Mouse (Mus musculus) limb, embryonic 14.5 days (tissue): ENCODE data around the gene Arid2. TPM values are rescaled to one million over a fixed set of nuclear protein-coding genes. Genes with fewer than 3 reads are reported as not detected.

Source experiments
- ATAC-seq: fragments of 200-750 bp; cut with Nextera tagmentation; 2 replicates; pipeline ENCODE4 v1.8.0; 2017; ENCODE audit warnings: low read depth, moderate number of reproducible peaks, moderate TSS enrichment; ENCODE audit not compliant: low FRiP score
- DNase-seq: peaks from one replicate; pipeline ENCODE4 v3.0.0-alpha.2; 2015; ENCODE audit warnings: low spot score
- H3K27ac ChIP-seq: fragments of 300-500 bp; sonication (generic); replicated peaks from 2 replicates; pipeline ENCODE4 v1.5.1; 2014; ENCODE audit warnings: low read depth, mild to moderate bottlenecking, low read length, moderate library complexity, mixed read lengths
- H3K27me3 ChIP-seq: fragments of 300-500 bp; sonication (generic); 2 replicates; pipeline ENCODE4 v1.6.1; 2014; ENCODE audit warnings: low read length, mixed read lengths; ENCODE audit not compliant: control insufficient read depth, insufficient read depth
- H3K36me3 ChIP-seq: fragments of 300-500 bp; sonication (generic); 2 replicates; pipeline ENCODE4 v1.6.1; 2014; ENCODE audit warnings: mild to moderate bottlenecking, low read length, moderate library complexity, mixed read lengths; ENCODE audit not compliant: control insufficient read depth, insufficient read depth
- H3K4me1 ChIP-seq: fragments of 300-500 bp; sonication (generic); 2 replicates; pipeline ENCODE4 v1.6.1; 2014; ENCODE audit warnings: antibody characterized with exemption, low read length, mixed read lengths; ENCODE audit not compliant: control insufficient read depth, insufficient read depth
- H3K4me2 ChIP-seq: fragments of 300-500 bp; sonication (generic); replicated peaks from 2 replicates; pipeline ENCODE4 v1.6.1; 2014; ENCODE audit warnings: low read depth, mild to moderate bottlenecking, low read length, moderate library complexity; ENCODE audit not compliant: severe bottlenecking
- H3K4me3 ChIP-seq: fragments of 300-500 bp; sonication (generic); replicated peaks from 2 replicates; pipeline ENCODE4 v1.5.1; 2014; ENCODE audit warnings: low read length
- H3K9ac ChIP-seq: fragments of 300-500 bp; sonication (generic); 2 replicates; pipeline ENCODE4 v1.6.1; 2014; ENCODE audit warnings: mild to moderate bottlenecking, low read depth, low read length, moderate library complexity; ENCODE audit not compliant: severe bottlenecking
- H3K9me3 ChIP-seq: fragments of 300-500 bp; sonication (generic); 2 replicates; pipeline ENCODE4 v1.6.1; 2016; ENCODE audit warnings: low read length; ENCODE audit not compliant: control insufficient read depth
- POLR2A ChIP-seq: fragments of 200-500 bp; IDR thresholded peaks from 2 replicates; pipeline ENCODE4 v1.8.0; 2012; ENCODE audit warnings: inconsistent platforms, mild to moderate bottlenecking, moderate library complexity, borderline replicate concordance; ENCODE audit not compliant: insufficient read depth, insufficient read length; ENCODE audit errors: extremely low read depth
- WGBS: fragments of 180-500 bp; shearing (Covaris S2); extraction: QIAGEN DNeasy Blood & Tissue Kit; methylation state at CpG from one replicate; pipeline ENCODE4 v1.1.7; 2014; 5-methylcytosine and 5-hydroxymethylcytosine counted together
- polyA plus RNA-seq, 2 experiments: library from polyadenylated mRNA; depleted of rRNA in 1 of 2; stranded (reverse) in 1 of 2; unstranded in 1 of 2; fragments of >200 nt; fragmentation: Nextera tagmentation in 1 of 2; extraction: Ambion mirVana in 1 of 2; gene quantifications; 2 replicates each; pipeline versions ENCODE4 v1.2.1 to v1.2.3; 2012 to 2014

The Arid2 gene
- polyA plus RNA-seq, 2 experiments = 28.7 to 30.9 TPM

DNA sequence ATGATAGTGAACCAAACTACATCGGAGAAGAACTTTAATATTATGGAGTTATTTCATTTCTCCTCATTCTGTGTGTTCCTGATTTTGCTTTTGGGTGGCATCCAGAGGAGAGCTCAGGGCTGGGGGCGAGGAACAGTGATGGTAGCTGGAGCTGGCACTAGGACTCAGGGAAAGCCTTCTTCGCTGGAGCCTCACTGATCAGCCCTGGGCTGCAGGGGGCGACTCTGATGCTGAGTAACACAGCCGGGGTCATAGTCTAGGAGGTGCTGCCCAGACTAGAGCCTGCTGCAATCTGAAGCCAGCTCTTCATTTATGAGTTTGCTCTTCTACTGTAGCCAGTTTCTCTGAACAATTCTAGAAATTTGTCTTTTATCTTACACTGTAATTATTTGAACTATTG lies 85.8 kb downstream of the Arid2 start:
- peaks cover 81% of the 10 kb centered on the region for H3K36me3 ChIP-seq
- no peak overlapping the region for H3K4me2 ChIP-seq
- no peak for TF ChIP-seq POLR2A
- no peak overlapping the region for H3K9ac ChIP-seq
- no peak overlapping the region for H3K4me3 ChIP-seq
- no peak overlapping the region for H3K27ac ChIP-seq
- WGBS = 85% methylated on average over 5 of the region's 5 CpGs
- H3K27me3 ChIP-seq = no peaks in the 10 kb centered on the region
- no peaks in the 10 kb centered on the region for H3K9me3 ChIP-seq
- DNase-seq = no peak
- ATAC-seq = no peak
- H3K4me1 ChIP-seq = peaks cover 6% of the 10 kb centered on the region

DNA sequence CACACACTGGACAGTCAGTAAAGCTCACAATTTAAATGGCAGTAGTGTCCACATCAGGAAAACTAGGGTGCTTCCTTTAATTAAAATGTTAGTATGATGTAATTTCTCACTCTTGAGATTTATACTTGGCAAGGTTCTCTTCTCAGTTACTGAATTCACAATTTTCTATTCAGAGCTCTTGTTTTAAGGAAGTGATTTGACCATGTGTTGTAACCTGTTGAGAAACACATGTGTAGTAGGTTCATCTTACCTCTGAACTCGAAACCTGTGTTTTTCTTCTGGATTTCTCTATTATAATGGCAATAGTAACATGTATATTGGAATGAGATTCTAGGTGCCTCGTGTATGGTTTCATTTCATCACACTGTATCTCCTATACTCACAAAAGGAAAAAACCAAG lies 88.9 kb downstream of the Arid2 start:
- Histone ChIP-seq H3K4me1 (peaks cover 6% of the 10 kb centered on the region), H3K36me3 (peaks cover 73% of the 10 kb centered on the region)
- WGBS = 95% methylated on average over 2 of the region's 2 CpGs

DNA sequence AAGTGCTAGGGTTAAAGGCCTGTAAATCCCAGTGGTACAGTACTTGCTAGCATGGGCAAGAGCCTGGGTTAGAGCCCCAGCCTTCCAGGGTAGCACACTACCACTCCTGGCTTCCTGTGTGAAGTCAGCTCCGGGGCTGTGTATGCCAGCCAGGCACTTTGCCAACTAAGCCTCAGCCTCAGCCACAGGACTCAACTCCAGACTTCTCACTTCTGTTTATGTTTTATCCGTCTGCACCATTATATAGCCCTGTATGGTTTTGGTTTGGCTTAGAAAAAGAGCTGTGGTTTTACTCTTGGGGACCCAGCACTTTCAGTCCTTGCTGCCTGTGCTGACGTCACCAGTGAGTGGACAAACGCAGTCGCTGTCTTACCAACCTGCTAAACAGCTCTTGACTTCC lies 89.9 kb downstream of the Arid2 start:
- ATAC-seq = no peak
- Histone ChIP-seq H3K4me1 (peaks cover 6% of the 10 kb centered on the region), H3K4me2 (no peak overlapping the region), H3K27me3 (no peaks in the 10 kb centered on the region), H3K9ac (no peak overlapping the region), H3K4me3 (no peak overlapping the region), H3K9me3 (no peaks in the 10 kb centered on the region), H3K27ac (0 out of 2 replicates have a peak overlapping the region, but pooled peaks have one; percentile 5), H3K36me3 (peaks cover 70% of the 10 kb centered on the region)
- no peak for TF ChIP-seq POLR2A
- 48% methylated on average over 5 of the region's 5 CpGs for WGBS
- peak; percentile 16 for DNase-seq

More for the DNA sequence above, 88.9 kb downstream of the Arid2 start:
- Histone ChIP-seq H3K27ac (no peak overlapping the region), H3K27me3 (no peaks in the 10 kb centered on the region), H3K4me2 (no peak overlapping the region), H3K9me3 (no peaks in the 10 kb centered on the region), H3K4me3 (no peak overlapping the region), H3K9ac (no peak overlapping the region)
- ATAC-seq (no peak), DNase-seq (no peak)
- TF ChIP-seq POLR2A = no peak

DNA sequence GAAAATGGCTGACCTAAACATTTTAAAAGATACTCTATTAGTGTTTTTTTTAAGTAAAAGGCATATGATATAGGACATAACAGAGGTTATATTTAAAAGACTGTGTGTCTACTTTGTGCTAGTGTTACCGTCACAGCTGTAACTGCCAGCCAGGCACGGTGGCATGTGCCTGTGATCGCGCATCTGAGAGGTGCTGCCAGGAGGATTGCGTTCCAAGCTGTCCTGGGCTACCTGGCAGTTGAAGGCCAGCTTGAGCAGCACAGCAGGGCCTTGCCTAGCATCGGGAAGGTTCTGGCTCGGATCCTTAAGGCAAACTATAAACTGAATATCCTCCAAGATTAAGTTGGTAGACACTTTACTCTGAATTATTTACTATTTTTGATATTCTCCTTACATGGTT lies 90.4 kb downstream of the Arid2 start:
- ATAC-seq (no peak), DNase-seq (no peak)
- H3K4me2 ChIP-seq = no peak overlapping the region
- peaks cover 70% of the 10 kb centered on the region for H3K36me3 ChIP-seq
- peaks cover 6% of the 10 kb centered on the region for H3K4me1 ChIP-seq
- H3K27ac ChIP-seq = 0 out of 2 replicates have a peak overlapping the region, but pooled peaks have one; percentile 33
- no peaks in the 10 kb centered on the region for H3K9me3 ChIP-seq
- no peak overlapping the region for H3K9ac ChIP-seq
- H3K4me3 ChIP-seq = no peak overlapping the region
- no peak for TF ChIP-seq POLR2A
- H3K27me3 ChIP-seq = no peaks in the 10 kb centered on the region
- 87% methylated on average over 7 of the region's 7 CpGs for WGBS

DNA sequence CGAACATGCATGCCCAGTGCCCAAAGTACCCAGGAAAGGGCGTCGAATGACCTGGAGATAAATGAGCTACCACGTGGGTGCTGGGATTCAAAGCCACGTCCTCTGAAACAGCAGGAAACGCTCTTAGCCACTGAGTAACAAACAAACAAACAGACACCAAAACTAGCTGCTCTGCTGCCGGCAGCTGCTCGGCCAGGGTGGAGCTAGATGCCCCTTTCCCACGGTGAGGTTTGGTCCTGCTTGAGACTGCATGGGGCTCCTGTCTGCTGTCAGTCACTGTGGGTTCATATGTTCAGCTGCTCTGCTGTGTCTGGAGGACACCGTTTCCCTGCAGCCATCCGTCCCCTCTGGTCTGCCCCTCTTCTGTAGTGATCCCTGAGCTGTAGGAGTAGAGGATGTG lies 94.9 kb downstream of the Arid2 start:
- WGBS = 92% methylated on average over 11 of the region's 11 CpGs
- no peak overlapping the region for H3K4me3 ChIP-seq
- DNase-seq (no peak), ATAC-seq (no peak)
- H3K4me2 ChIP-seq = no peak overlapping the region
- H3K9me3 ChIP-seq = no peaks in the 10 kb centered on the region
- no peaks in the 10 kb centered on the region for H3K27me3 ChIP-seq
- no peak overlapping the region for H3K27ac ChIP-seq
- peaks cover 76% of the 10 kb centered on the region for H3K36me3 ChIP-seq
- no peak for TF ChIP-seq POLR2A
- no peak overlapping the region for H3K9ac ChIP-seq
- no peaks in the 10 kb centered on the region for H3K4me1 ChIP-seq

DNA sequence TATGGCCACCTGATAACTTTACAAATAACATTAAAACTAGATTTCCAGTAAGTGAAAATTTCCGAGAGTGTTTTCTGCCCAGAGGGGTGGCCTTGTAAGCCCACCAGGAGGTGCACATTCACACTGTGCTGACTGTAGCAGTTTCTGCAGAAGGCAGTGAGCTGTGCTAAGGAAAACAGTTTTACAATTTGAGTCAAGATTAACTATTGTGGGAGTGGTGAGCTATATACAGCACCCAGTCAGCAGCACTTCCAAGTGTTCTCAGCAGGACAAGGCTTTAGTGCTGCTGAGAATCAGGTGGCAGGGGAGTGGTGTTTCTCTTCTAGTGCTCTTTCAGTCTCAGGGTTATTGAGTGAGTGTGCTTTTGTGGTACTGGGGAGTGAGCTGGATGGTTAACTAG lies 101.2 kb downstream of the Arid2 start:
- Histone ChIP-seq H3K9ac (no peak overlapping the region), H3K4me1 (no peaks in the 10 kb centered on the region), H3K36me3 (peaks cover 69% of the 10 kb centered on the region), H3K9me3 (no peaks in the 10 kb centered on the region), H3K4me3 (no peak overlapping the region), H3K4me2 (no peak overlapping the region), H3K27ac (no peak overlapping the region), H3K27me3 (no peaks in the 10 kb centered on the region)
- no peak for ATAC-seq
- no peak for DNase-seq
- WGBS = 67% methylated on average over 1 of the region's 1 CpGs
- TF ChIP-seq POLR2A = no peak
